Mouse (Mus musculus) left cerebral cortex, postnatal 10 days (tissue): ENCODE measurements at regions not wholly inside any gene's neighbourhood (a gene's known extent, or its start where the extent isn't known, plus 50 kb on each side); places are given as distances from the start of the nearest gene placed in this dataset.
A peak's percentile ranks its signal among the peaks of the same experiment; 100 is the strongest.

Experiments used
- DNase-seq, 2 experiments: peaks; one replicate each; pipeline ENCODE4 v3.0.0; 2021 to 2022; ENCODE audit warnings: low spot score in 2 of 2, mixed read lengths in 1 of 2; ENCODE audit errors: extremely low spot score in 1 of 2
- intact Hi-C: fragments of 180-260 bp; cut with DNase I; formaldehyde crosslinking; loops from one replicate; pipeline ENCODE4 v1.15.1; 2025

GRCm38 (mm10) chr11:64647938-64648337, 211.5 kb upstream of the F930015N05Rik start:
- intact Hi-C loops: no loop called here
- DNase-seq: no peak

GRCm38 (mm10) chr11:64650571-64651282, 214.3 kb upstream of the F930015N05Rik start:
- no peak for DNase-seq
- intact Hi-C loops: no loop called here

DNA sequence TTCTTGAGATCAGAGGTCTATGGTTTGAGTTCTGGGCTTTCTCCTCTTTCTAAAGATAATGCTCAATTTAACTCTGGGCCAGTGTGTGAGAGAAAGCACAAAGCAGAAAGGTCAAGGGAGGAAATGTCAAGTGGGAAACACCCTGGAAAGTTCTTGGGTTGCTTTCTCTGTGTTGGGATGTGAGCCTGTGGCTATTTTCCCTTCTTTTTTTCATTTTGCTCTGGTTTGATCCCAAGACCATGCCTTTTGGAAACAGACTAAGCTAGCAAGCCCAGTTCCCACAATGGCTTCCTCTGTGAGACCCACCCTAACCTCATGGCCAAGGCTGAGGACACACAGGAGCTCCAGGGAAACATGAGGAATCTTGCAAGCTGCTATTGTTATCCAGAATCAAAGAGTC, 216.4 kb upstream of the F930015N05Rik start:
- intact Hi-C loops: no loop called here
- DNase-seq: no peak

- DNase-seq: no peak
- intact Hi-C loops: no loop called here
These were observed 218.7 kb upstream of the F930015N05Rik start for GRCm38 (mm10) chr11:64655162-64655561.

- no peak for DNase-seq
- intact Hi-C loops: no loop called here
These were observed 226.7 kb upstream of the F930015N05Rik start for GRCm38 (mm10) chr11:64663166-64663565.

DNA sequence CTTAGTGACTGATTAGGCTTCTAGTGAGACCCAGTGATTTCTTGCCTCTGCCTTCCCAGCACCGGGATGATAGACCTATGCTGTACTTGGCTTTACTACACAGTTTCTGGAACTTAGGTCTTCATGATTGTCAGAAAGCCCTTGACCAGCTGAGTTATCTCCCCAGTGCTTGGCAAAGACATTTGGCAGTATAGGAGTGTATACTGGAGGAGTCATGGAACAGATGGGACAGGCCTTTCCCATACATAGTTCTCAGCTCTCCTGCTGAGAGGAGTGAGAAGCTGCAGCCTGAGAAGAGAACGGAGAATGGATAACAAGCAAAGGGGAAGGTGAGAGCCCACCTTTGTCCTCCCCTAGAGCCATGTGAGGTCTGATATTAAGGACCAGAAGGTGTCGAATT, 230.6 kb upstream of the F930015N05Rik start:
- intact Hi-C loops: no loop called here
- no peak for DNase-seq

DNA sequence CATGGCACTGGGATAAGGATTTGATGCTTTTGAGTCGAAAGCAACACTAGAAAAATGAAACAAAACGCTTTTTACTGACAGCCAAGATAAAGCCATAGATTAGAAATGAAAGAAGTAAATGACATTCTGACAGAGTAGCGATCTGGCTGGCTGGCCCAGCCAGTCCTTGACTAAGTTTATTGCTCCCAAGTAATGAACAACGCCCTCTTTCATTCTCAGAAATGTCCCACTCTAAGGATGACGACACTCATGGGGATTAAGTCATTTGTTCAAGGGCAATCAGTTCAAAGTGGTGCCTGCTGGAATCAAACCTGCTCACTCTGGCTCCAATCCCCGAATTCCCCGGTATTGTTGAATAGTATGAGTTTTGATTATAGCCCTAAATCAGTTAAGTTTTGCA, 231.1 kb upstream of the F930015N05Rik start:
- DNase-seq: no peak
- intact Hi-C loops: no loop called here

DNA sequence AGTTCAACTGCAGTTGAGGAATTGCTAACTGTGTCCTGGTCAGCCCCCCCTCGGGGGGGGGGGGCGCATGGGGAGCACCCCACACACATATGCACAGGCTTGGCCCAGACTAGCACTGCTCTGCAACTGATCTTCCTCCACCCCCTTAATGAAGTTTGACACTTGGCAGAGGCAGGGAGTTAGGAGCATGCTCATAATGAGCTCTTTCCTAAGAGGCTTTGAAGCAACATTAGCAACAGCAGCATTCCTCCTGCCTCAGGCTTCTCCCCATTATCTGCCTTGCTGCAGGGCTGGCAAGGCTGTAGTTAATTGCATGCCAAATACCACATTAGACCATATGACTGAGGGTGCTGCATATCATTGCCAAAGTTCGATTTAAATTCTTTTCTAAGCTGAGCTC, 235.4 kb upstream of the F930015N05Rik start:
- no peak for DNase-seq
- intact Hi-C loops: no loop called here

DNA sequence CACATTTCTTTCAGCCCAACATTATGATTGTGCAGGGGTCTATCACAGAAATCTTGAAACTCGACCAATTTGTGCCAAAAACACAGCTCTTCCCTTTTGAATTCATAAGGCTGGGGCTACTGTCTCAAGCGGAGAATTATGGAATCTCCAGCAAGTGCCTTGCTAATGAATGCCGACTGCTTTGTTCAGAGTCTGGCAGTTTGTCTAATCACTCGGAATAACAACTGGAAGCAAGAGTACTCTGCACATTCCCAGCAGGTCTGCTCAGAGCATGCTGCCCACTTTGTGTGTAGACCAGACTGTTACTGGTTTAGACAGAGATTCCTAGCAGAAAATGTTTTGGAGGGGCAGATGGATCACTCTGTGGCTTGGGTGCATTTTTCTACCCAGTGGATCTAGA, 237.1 kb upstream of the F930015N05Rik start:
- intact Hi-C loops: no loop called here
- no peak for DNase-seq

GRCm38 (mm10) chr11:64703776-64704175, 267.3 kb upstream of the F930015N05Rik start:
- intact Hi-C loops: no loop called here
- DNase-seq: no peak

- no peak for DNase-seq
- intact Hi-C loops: no loop called here
These were observed 267.0 kb upstream of the Elac2 start for GRCm38 (mm10) chr11:64711801-64712200.

DNA sequence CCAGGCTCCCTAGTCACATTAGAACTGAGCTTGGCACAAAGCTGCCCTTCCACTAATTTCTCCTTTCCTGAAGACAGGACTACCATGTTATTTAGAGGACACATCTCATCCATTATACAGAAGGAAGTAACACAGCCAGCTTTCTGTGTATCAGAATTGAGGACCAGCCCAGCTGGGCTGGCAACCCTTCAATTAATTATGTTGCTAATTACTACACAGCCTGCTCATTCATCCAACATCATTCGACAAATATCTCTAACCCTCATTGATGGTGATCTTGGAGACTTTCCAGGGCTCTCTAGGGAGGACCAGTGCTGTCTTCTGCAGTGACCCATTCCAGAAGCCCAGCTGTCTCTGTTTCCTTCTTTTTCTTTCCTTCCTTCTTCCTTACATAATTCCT, 263.7 kb upstream of the Elac2 start:
- intact Hi-C loops: loop anchor here (5.0 kb wide), 2 partner anchors 273 to 793 kb away; partner anchors contain the start of gene Hs3st3b1
- peak in 1 of 2 experiments; percentile 11 for DNase-seq

DNA sequence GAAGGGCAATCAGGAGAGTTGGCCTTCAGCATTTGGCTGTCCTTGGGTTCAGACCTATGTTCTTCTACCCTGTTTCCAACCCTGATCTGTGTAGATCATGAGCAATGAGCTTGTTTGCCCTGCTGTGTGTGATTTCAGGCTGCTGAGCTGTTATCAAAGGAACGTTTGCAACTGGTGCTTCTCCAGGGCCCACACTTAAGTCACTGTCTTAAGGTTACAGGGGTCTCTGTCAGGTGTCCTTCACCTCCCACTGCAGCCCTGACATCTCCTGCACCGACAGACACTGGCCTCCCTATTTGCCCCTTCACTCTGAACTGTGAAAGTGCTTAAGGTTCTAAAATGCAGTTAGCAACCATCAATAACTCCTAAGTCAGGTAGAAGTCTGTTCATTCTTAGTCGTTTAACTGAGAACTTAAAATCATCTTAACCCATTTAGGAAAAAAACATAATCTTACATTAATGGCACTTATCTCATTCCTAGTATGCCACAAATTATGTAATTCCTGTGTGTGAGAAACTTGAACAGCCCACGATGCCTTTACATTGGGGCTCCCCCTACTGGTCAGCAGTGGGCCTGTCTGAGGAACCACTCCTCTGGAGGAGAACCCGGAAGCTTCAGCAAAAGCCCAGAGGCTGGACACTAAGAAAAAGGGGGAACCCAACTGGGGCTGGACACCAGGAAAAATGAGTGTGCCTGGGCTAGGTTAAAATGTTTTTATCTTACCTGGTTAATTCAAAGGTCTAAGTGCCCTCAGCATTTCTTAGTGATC, 260.3 kb upstream of the Elac2 start:
- peak; percentile 70 to 84 for DNase-seq
- intact Hi-C loops: loop anchor here (5.0 kb wide), 2 partner anchors 276 to 796 kb away; partner anchors contain the start of gene Hs3st3b1

DNA sequence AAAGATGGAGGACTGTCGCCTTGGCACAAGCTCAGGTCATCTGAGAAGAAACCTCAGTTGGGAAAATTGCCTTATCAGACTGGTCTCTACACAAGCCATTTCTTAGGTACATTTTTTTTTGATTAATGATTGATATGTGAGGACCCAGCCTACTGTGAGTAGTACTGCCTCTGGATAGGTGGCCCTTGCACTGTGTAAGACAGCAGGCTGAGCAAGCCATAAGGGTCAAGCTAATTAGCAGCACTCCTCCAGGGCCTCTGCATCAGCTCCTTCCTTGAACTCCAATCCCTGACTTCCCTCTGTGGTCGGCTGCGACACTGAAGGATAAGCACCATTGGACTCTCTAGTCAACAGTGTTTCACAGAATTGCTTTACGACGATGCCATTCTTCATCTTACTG, 252.6 kb upstream of the Elac2 start:
- intact Hi-C loops: no loop called here
- no peak for DNase-seq

GRCm38 (mm10) chr11:64727841-64728421, 250.9 kb upstream of the Elac2 start:
- intact Hi-C loops: no loop called here
- DNase-seq: no peak

DNA sequence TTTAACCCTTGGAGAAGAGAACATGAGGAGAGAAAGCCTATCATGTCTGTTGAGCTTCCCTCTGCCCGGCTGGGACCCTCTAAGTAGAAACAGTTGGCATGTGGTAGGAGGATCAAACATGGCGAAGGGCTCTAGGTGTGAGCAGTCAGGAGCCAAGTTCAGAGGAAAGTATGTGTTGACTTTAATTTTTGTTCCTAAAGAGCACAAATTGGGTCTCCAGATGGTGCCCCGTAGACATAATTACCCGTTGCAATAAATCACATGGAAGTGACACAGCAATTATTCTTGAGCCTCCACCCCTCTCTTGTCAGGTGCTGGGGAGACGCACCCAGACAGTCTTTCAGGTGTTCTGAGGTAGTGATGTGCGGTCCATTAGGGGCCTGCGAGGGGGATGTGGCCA, 239.9 kb upstream of the Elac2 start:
- DNase-seq: no peak
- intact Hi-C loops: no loop called here

DNA sequence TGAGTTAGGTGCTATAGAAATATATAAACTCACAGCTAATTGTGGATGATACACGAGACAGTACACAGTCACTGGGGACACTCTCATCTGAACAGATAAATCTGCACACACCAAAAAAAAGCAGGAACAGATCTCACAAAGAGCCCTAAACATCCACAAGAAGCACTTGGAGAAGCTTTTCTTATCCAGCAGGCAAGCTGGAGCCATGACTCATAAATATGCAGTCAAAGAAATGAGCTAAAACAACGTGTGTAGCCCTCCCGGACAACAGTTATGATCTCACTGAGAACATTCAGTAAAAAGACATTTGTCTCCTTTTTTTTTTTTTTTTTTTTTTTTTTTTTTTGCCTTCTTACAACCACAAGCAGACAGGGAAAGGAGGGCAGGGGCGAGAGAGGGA, 235.1 kb upstream of the Elac2 start:
- intact Hi-C loops: loop anchor here (10.0 kb wide), 1 partner anchor 151 kb away; no protein-coding TSS in a partner anchor
- DNase-seq: peak in 1 of 2 experiments; percentile 9

GRCm38 (mm10) chr11:64746146-64746545, 232.7 kb upstream of the Elac2 start:
- intact Hi-C loops: loop anchor here (10.0 kb wide), 1 partner anchor 149 kb away; no protein-coding TSS in a partner anchor
- no peak for DNase-seq

DNA sequence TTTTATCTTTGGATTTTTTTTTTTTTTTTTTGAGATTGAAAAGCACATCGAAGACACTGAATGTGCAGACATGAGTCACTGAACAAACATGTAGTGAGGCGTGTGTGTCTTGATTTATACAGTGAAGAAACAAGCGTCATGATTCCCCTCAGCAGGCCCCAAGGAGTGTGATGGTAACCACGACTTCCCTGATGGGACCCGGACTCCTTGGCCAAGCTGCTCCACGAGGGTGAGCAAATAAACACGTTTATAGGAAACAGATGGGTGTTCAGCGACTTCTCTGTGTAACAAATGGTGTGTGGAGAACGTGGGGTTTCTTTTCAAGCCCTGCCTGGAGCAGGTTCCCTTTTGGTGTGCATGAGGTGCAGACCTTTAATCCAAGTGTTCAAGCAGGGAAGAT, 228.9 kb upstream of the Elac2 start:
- intact Hi-C loops: loop anchor here (10.0 kb wide), 1 partner anchor 145 kb away; no protein-coding TSS in a partner anchor
- DNase-seq: no peak

GRCm38 (mm10) chr11:64752299-64752698, 226.5 kb upstream of the Elac2 start:
- intact Hi-C loops: no loop called here
- no peak for DNase-seq
